Mouse (Mus musculus) limb, embryonic 15.5 days (tissue): ENCODE measurements around the gene Bnip2. TPM values are rescaled to one million over a fixed set of nuclear protein-coding genes. Genes with fewer than 3 reads are reported as not detected.

ENCODE experiments used
- ATAC-seq: fragments of 200-750 bp; cut with Nextera tagmentation; 2 replicates; pipeline ENCODE4 v1.8.0; 2017; ENCODE audit warnings: low read depth, moderate TSS enrichment; ENCODE audit not compliant: insufficient number of reproducible peaks, low FRiP score, low TSS enrichment
- H3K27ac ChIP-seq: fragments of 300-500 bp; sonication (generic); 2 replicates; pipeline ENCODE4 v1.5.1; 2015; ENCODE audit warnings: moderate library complexity, mild to moderate bottlenecking, inconsistent platforms
- H3K27me3 ChIP-seq: fragments of 300-500 bp; sonication (generic); 2 replicates; pipeline ENCODE4 v1.6.1; 2015; ENCODE audit warnings: inconsistent platforms
- H3K36me3 ChIP-seq: fragments of 300-500 bp; sonication (generic); 2 replicates; pipeline ENCODE4 v1.6.1; 2015; ENCODE audit warnings: inconsistent platforms
- H3K4me1 ChIP-seq: fragments of 300-500 bp; sonication (generic); 2 replicates; pipeline ENCODE4 v1.6.1; 2015; ENCODE audit warnings: inconsistent platforms
- H3K4me2 ChIP-seq: fragments of 300-500 bp; sonication (generic); 2 replicates; pipeline ENCODE4 v1.6.1; 2015; ENCODE audit warnings: mild to moderate bottlenecking, inconsistent platforms
- H3K4me3 ChIP-seq: fragments of 300-500 bp; sonication (generic); 2 replicates; pipeline ENCODE4 v1.5.1; 2015; ENCODE audit warnings: mild to moderate bottlenecking, inconsistent platforms
- H3K9ac ChIP-seq: fragments of 300-500 bp; sonication (generic); 2 replicates; pipeline ENCODE4 v1.6.1; 2015; ENCODE audit warnings: inconsistent platforms
- H3K9me3 ChIP-seq: fragments of 300-500 bp; sonication (generic); 2 replicates; pipeline ENCODE4 v1.6.1; 2016; ENCODE audit warnings: inconsistent platforms
- WGBS: fragments of 180-500 bp; shearing (Covaris S2); methylation state at CpG from one replicate; pipeline ENCODE4 v1.1.7; 2015; 5-methylcytosine and 5-hydroxymethylcytosine counted together
- polyA plus RNA-seq: library from polyadenylated mRNA; unstranded; fragments of >200 nt; fragmentation: Nextera tagmentation; extraction: Ambion mirVana; gene quantifications from 2 replicates; pipeline ENCODE4 v1.2.1, GENCODE M21; 2015

Bnip2 gene
- 106 and 117 TPM in 2 replicates for polyA plus RNA-seq

GRCm38 (mm10) chr9:69989303-69990121, at the start of gene Bnip2:
Gene Bnip2 (plus strand): TSS chr9:69989466.
- WGBS: under 1% methylated on average over 74 of the region's 76 CpGs
- peak within 1 kb of the TSS; percentile 98 for H3K9ac ChIP-seq
- peak within 1 kb of the TSS; percentile 53 for H3K4me2 ChIP-seq
- no peaks in the 10 kb centered on the region for H3K9me3 ChIP-seq
- H3K27me3 ChIP-seq: no peaks in the 10 kb centered on the region
- peaks cover 37% of the 10 kb centered on the region for H3K4me1 ChIP-seq
- ATAC-seq: peak; percentile 89
- H3K36me3 ChIP-seq: peaks cover 7% of the 10 kb centered on the region; the same call in 1 of the 2 replicates
- peak within 1 kb of the TSS; percentile 91 for H3K4me3 ChIP-seq
- H3K27ac ChIP-seq: peak within 1 kb of the TSS; percentile 96

- WGBS: 80% methylated on average over 7 of the region's 7 CpGs
- no peak for ATAC-seq
- no peaks in the 10 kb centered on the region for H3K36me3 ChIP-seq
- no peak overlapping the region for H3K4me2 ChIP-seq
- H3K9me3 ChIP-seq: no peaks in the 10 kb centered on the region
- H3K27me3 ChIP-seq: no peaks in the 10 kb centered on the region
- H3K4me3 ChIP-seq: no peak overlapping the region
- H3K27ac ChIP-seq: no peak overlapping the region
- H3K9ac ChIP-seq: no peak overlapping the region
- no peaks in the 10 kb centered on the region for H3K4me1 ChIP-seq
Measured at GRCm38 (mm10) chr9:69940839-69941490, 48.3 kb upstream of the Bnip2 start.

- 26% methylated on average over 6 of the region's 6 CpGs for WGBS
- no peak for ATAC-seq
- no peaks in the 10 kb centered on the region for H3K27me3 ChIP-seq
- no peak overlapping the region for H3K9ac ChIP-seq
- no peaks in the 10 kb centered on the region for H3K36me3 ChIP-seq
- H3K4me1 ChIP-seq: no peaks in the 10 kb centered on the region
- no peak overlapping the region for H3K4me3 ChIP-seq
- no peaks in the 10 kb centered on the region for H3K9me3 ChIP-seq
- H3K4me2 ChIP-seq: no peak overlapping the region
- H3K27ac ChIP-seq: no peak overlapping the region
Measured at GRCm38 (mm10) chr9:69941556-69941955, 47.7 kb upstream of the Bnip2 start.

- no peak overlapping the region for H3K4me3 ChIP-seq
- H3K27ac ChIP-seq: no peak overlapping the region
- WGBS: 19% methylated on average over 2 of the region's 2 CpGs
- no peaks in the 10 kb centered on the region for H3K27me3 ChIP-seq
- H3K9ac ChIP-seq: no peak overlapping the region
- no peaks in the 10 kb centered on the region for H3K36me3 ChIP-seq
- no peak for ATAC-seq
- no peaks in the 10 kb centered on the region for H3K4me1 ChIP-seq
- no peaks in the 10 kb centered on the region for H3K9me3 ChIP-seq
- no peak overlapping the region for H3K4me2 ChIP-seq
Measured at GRCm38 (mm10) chr9:69948964-69949363, 40.3 kb upstream of the Bnip2 start.

- H3K36me3 ChIP-seq: no peaks in the 10 kb centered on the region
- H3K4me2 ChIP-seq: no peak overlapping the region
- no peaks in the 10 kb centered on the region for H3K9me3 ChIP-seq
- no peaks in the 10 kb centered on the region for H3K4me1 ChIP-seq
- H3K9ac ChIP-seq: no peak overlapping the region
- ATAC-seq: no peak
- no peaks in the 10 kb centered on the region for H3K27me3 ChIP-seq
- H3K27ac ChIP-seq: no peak overlapping the region
- no peak overlapping the region for H3K4me3 ChIP-seq
- 83% methylated on average over 4 of the region's 4 CpGs for WGBS
Measured at GRCm38 (mm10) chr9:69949641-69950040, 39.6 kb upstream of the Bnip2 start.

GRCm38 (mm10) chr9:69961007-69961406, 28.3 kb upstream of the Bnip2 start:
- no peaks in the 10 kb centered on the region for H3K27me3 ChIP-seq
- WGBS: 68% methylated on average over 6 of the region's 6 CpGs
- H3K4me3 ChIP-seq: no peak overlapping the region
- ATAC-seq: no peak
- H3K27ac ChIP-seq: no peak overlapping the region
- no peaks in the 10 kb centered on the region for H3K9me3 ChIP-seq
- no peak overlapping the region for H3K4me2 ChIP-seq
- H3K9ac ChIP-seq: no peak overlapping the region
- no peaks in the 10 kb centered on the region for H3K4me1 ChIP-seq
- H3K36me3 ChIP-seq: no peaks in the 10 kb centered on the region

GRCm38 (mm10) chr9:69964370-69964769, 24.9 kb upstream of the Bnip2 start:
- Histone ChIP-seq H3K4me2 (no peak overlapping the region), H3K27me3 (no peaks in the 10 kb centered on the region), H3K36me3 (no peaks in the 10 kb centered on the region), H3K27ac (no peak overlapping the region), H3K4me3 (no peak overlapping the region), H3K9ac (no peak overlapping the region), H3K4me1 (no peaks in the 10 kb centered on the region), H3K9me3 (no peaks in the 10 kb centered on the region)
- WGBS: 73% methylated on average over 3 of the region's 3 CpGs
- ATAC-seq: no peak

GRCm38 (mm10) chr9:69985526-69985925, 3.7 kb upstream of the Bnip2 start:
- no peaks in the 10 kb centered on the region for H3K9me3 ChIP-seq
- no peak overlapping the region for H3K4me3 ChIP-seq
- ATAC-seq: no peak
- H3K4me1 ChIP-seq: peaks cover 10% of the 10 kb centered on the region
- no peak overlapping the region for H3K9ac ChIP-seq
- H3K4me2 ChIP-seq: no peak overlapping the region
- 63% methylated on average over 1 of the region's 1 CpGs for WGBS
- no peak overlapping the region for H3K27ac ChIP-seq
- no peaks in the 10 kb centered on the region for H3K27me3 ChIP-seq
- no peaks in the 10 kb centered on the region for H3K36me3 ChIP-seq

- no peak overlapping the region for H3K4me3 ChIP-seq
- no peak overlapping the region for H3K9ac ChIP-seq
- no peak overlapping the region for H3K4me2 ChIP-seq
- H3K27ac ChIP-seq: no peak overlapping the region
- no peaks in the 10 kb centered on the region for H3K9me3 ChIP-seq
- no peaks in the 10 kb centered on the region for H3K27me3 ChIP-seq
- 76% methylated on average over 10 of the region's 10 CpGs for WGBS
- ATAC-seq: no peak
- H3K4me1 ChIP-seq: peaks cover 15% of the 10 kb centered on the region
- H3K36me3 ChIP-seq: no peaks in the 10 kb centered on the region
Measured at GRCm38 (mm10) chr9:69986063-69986462, 3.2 kb upstream of the Bnip2 start.

GRCm38 (mm10) chr9:69986571-69986970, 2.7 kb upstream of the Bnip2 start:
- Histone ChIP-seq H3K4me2 (no peak overlapping the region), H3K36me3 (no peaks in the 10 kb centered on the region), H3K27ac (no peak overlapping the region), H3K4me3 (no peak overlapping the region), H3K4me1 (peaks cover 20% of the 10 kb centered on the region), H3K9me3 (no peaks in the 10 kb centered on the region), H3K9ac (no peak overlapping the region), H3K27me3 (no peaks in the 10 kb centered on the region)
- 76% methylated on average over 5 of the region's 5 CpGs for WGBS
- no peak for ATAC-seq

GRCm38 (mm10) chr9:69987579-69987978, 1.7 kb upstream of the Bnip2 start:
- Histone ChIP-seq H3K4me3 (no peak overlapping the region), H3K9ac (no peak overlapping the region), H3K36me3 (peaks cover 7% of the 10 kb centered on the region; the same call in 1 of the 2 replicates), H3K4me2 (no peak overlapping the region), H3K9me3 (no peaks in the 10 kb centered on the region), H3K27ac (no peak overlapping the region), H3K4me1 (peaks cover 30% of the 10 kb centered on the region), H3K27me3 (no peaks in the 10 kb centered on the region)
- WGBS: under 1% methylated on average over 3 of the region's 3 CpGs
- no peak for ATAC-seq

GRCm38 (mm10) chr9:69988706-69989302, 462 bp upstream of the Bnip2 start:
- Histone ChIP-seq H3K9ac (peak overlapping the region; percentile 98), H3K4me1 (peaks cover 37% of the 10 kb centered on the region), H3K36me3 (peaks cover 7% of the 10 kb centered on the region; the same call in 1 of the 2 replicates), H3K4me3 (peak overlapping the region; percentile 91), H3K4me2 (peak overlapping the region; percentile 46), H3K9me3 (no peaks in the 10 kb centered on the region), H3K27ac (peak overlapping the region; percentile 96), H3K27me3 (no peaks in the 10 kb centered on the region)
- no peak for ATAC-seq
- WGBS: 31% methylated on average over 16 of the region's 16 CpGs
